Mouse (Mus musculus) olfactory bulb, adult 2 months (tissue): ENCODE results near the gene Kir3dl1. TPM values are rescaled to one million over a fixed set of nuclear protein-coding genes. Genes with fewer than 3 reads are reported as not detected.
"Not testable (repeated sequence)": the region's sequence is repeated elsewhere in the genome, so short reads cannot be mapped to it uniquely, and the experiment has no call there.

Source experiments
- H3K27ac ChIP-seq: fragments of 200-500 bp; 2 replicates; pipeline ENCODE4 v1.5.1; 2012; ENCODE audit warnings: low read depth, low read length; ENCODE audit not compliant: insufficient read depth
- H3K4me1 ChIP-seq: fragments of 200-500 bp; 2 replicates; pipeline ENCODE4 v1.6.1; 2012; ENCODE audit warnings: low read length; ENCODE audit not compliant: control insufficient read depth, insufficient read depth
- H3K4me3 ChIP-seq: fragments of 200-500 bp; 2 replicates; pipeline ENCODE4 v1.5.1; 2012; ENCODE audit warnings: mild to moderate bottlenecking, low read depth, low read length, moderate library complexity; ENCODE audit not compliant: insufficient read depth
- whole genome bisulfite sequencing: fragments of 180-500 bp; shearing (Covaris S2); methylation state at CpG from one replicate; pipeline ENCODE4 v1.1.7; 2018; 5-methylcytosine and 5-hydroxymethylcytosine counted together
- polyA plus RNA-seq: library from polyadenylated mRNA; stranded (reverse); fragments of >200 nt; gene quantifications from 2 replicates; pipeline ENCODE4 v1.2.4, GENCODE M21; 2012; ENCODE audit warnings: low replicate concordance; ENCODE audit not compliant: missing spikeins, insufficient read depth, insufficient read length

Gene Kir3dl1
- polyA plus RNA-seq = not detected in 2 replicates

DNA sequence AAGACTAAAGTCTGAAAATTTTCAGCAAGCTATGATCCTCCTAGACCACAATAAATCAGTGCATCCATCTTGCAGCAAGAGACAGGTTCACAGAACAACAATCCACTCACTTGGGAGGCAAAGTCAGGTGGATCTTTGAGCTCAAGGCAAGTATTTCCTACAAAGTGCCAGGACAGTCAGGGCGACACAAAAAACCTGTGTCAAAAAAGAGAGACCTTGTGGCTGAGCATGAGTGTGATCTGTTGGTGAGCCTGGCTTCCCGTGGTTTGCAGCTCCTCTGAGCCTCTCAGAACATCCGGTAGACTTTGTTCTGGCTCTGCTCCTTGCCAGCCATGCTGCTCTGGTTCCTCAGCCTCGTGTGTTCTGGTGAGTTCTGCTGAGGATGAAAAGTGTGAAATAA lies at the start of gene Kir3dl1:
Kir3dl1 (plus strand) TSS at position 301 of the 400 bp plus-strand sequence.
- WGBS = 75% methylated on average over 4 of the region's 4 CpGs
- H3K27ac ChIP-seq, H3K4me3 ChIP-seq, H3K4me1 ChIP-seq: not testable (repeated sequence)

DNA sequence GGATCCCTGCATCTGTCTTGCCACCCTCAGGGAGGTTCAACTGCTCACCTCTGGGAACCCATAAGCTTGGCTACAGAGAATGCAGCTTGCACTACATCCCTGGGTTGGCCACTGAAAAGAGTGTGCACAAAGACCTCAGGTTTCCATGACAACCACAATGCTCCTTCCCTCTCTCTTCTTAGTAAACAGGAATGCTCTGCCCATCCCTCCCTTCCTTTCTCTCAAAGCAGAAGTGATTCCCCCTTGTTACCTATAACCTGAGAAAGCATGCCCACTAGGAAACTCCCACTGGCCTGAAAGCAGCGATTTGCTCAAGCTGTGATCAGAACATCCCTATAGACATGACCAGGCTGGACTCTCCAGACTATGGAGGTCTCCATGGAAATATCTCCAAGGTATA lies 26.2 kb downstream of the Kir3dl1 start, which contains the start of gene Kir3dl2:
Kir3dl2 (minus strand) TSS at position 101 of the 400 bp plus-strand sequence.
- WGBS = 60% methylated on average over 1 of the region's 1 CpGs
- H3K27ac ChIP-seq, H3K4me1 ChIP-seq, H3K4me3 ChIP-seq: not testable (repeated sequence)

- H3K27ac ChIP-seq, H3K4me3 ChIP-seq, H3K4me1 ChIP-seq: not testable (repeated sequence)
- 93% methylated on average over 9 of the region's 9 CpGs for WGBS
Measured at GRCm38 (mm10) chrX:136569094-136569493, 51.3 kb downstream of the Kir3dl1 start.

Other genes with a start within 250 kb of the Kir3dl1 start
- gene Bex3, start 247.7 kb upstream of the Kir3dl1 start, polyA plus RNA-seq = not detected in 2 replicates
- not detected in 2 replicates for gene Kir3dl2, start 26.1 kb downstream of the Kir3dl1 start, polyA plus RNA-seq
- not detected in 2 replicates for gene Tceal3, start 72.8 kb downstream of the Kir3dl1 start, polyA plus RNA-seq
- gene Tceal1, start 190.0 kb downstream of the Kir3dl1 start, polyA plus RNA-seq = not detected in 2 replicates
- 434 TPM in 1 of 2 replicates, not detected in the other for gene Morf4l2, start 225.7 kb downstream of the Kir3dl1 start, polyA plus RNA-seq